ENCODE assay signal across 22 mouse cellular contexts in the genomic region with DNA sequence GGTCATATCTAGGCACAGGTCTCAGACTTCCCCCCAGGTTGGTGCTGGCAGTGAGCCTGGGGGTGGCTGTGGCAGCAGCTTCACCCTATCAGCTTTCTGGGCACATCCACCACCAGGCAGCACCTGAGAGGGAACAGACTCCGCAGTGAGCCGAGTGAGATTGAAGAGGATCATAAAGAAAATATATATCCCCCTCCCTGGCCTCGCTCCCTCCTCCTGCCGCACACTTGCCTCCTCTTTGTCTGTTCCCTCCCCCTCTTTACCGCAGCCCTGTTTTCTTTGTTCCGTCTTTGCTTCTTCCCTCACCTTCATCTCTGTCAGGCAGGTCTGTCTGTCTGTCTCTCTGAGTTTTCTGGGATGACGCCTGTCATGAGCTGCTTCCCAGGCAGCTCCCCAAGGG. TPM values are rescaled to one million over a fixed set of nuclear protein-coding genes. Genes with fewer than 3 reads are reported as not detected.
DNase-seq lines count a peak whose midpoint lies in the region; ATAC-seq lines count a peak whose summit lies in the region.
"Had no signal": no experiment of that assay in that cellular context is flagged by ENCODE, and none has a peak within 500 bp of the region (broad histone marks: within the 10 kb centered on the region; RNA-seq: fewer than 3 reads in every experiment).

No protein-coding gene starts in this region.

- no peaks in the 10 kb centered on the region for H3K36me3 ChIP-seq in forebrain, embryonic 13.5 days (ENCODE audit: poor library complexity, severe bottlenecking)
- H3K36me3 ChIP-seq in forebrain, embryonic 12.5 days (replicated peaks), result no peaks in the 10 kb centered on the region
- H3K36me3 ChIP-seq in neural tube, embryonic 11.5 days (ENCODE audit: control insufficient read depth, insufficient read depth, low read length), result no peaks in the 10 kb centered on the region
- H3K36me3 ChIP-seq in midbrain, embryonic 15.5 days (replicated peaks), result no peaks in the 10 kb centered on the region
- H3K36me3 ChIP-seq: embryonic facial prominence, embryonic 15.5 days; G1E; heart, embryonic 15.5 days; liver, embryonic 15.5 days had no signal

- WGBS in forebrain, embryonic 13.5 days, result 49% methylated on average over 7 of the region's 7 CpGs
- WGBS in forebrain, embryonic 12.5 days, result 56% methylated on average over 7 of the region's 7 CpGs
- 29% methylated on average over 6 of the region's 7 CpGs for WGBS in neural tube, embryonic 11.5 days
- WGBS in midbrain, embryonic 15.5 days, result 28% methylated on average over 7 of the region's 7 CpGs

- H3K9me3 ChIP-seq in forebrain, embryonic 13.5 days (replicated peaks), result peaks cover 6% of the 10 kb centered on the region; the same call in 1 of the 2 replicates
- H3K9me3 ChIP-seq in forebrain, embryonic 12.5 days, result no peaks in the 10 kb centered on the region
- H3K9me3 ChIP-seq in neural tube, embryonic 11.5 days (ENCODE audit: control insufficient read depth, low read length), result no peaks in the 10 kb centered on the region
- peaks cover 2% of the 10 kb centered on the region; the same call in 1 of the 2 replicates for H3K9me3 ChIP-seq in midbrain, embryonic 15.5 days
- H3K9me3 ChIP-seq: embryonic facial prominence, embryonic 15.5 days; G1E; heart, embryonic 15.5 days; liver, embryonic 15.5 days had no signal

- peaks cover 78% of the 10 kb centered on the region for H3K27me3 ChIP-seq in forebrain, embryonic 13.5 days
- peaks cover 88% of the 10 kb centered on the region for H3K27me3 ChIP-seq in forebrain, embryonic 12.5 days
- H3K27me3 ChIP-seq in neural tube, embryonic 11.5 days (ENCODE audit: control insufficient read depth, insufficient read depth, low read length), result 0 out of 2 replicates have a peak, but pooled peaks cover 5% of the 10 kb centered on the region
- peaks cover 18% of the 10 kb centered on the region for H3K27me3 ChIP-seq in midbrain, embryonic 15.5 days (replicated peaks)

- no peak for DNase-seq in neural tube, embryonic 11.5 days (ENCODE audit: low spot score)
- no peak for DNase-seq in neural tube, embryonic 10.5 days (ENCODE audit: extremely low spot score, low spot score)
- no peak for DNase-seq in layer of hippocampus, postnatal 36 days
- DNase-seq in urinary bladder, postnatal 4 days (ENCODE audit: low spot score in 2 of 2), result no peak
- DNase-seq in lung, postnatal 10 days, result no peak
- DNase-seq: cerebellum, adult 9-11 months; gastrocnemius, postnatal 10 days; heart, adult 2 months; kidney, adult 2 months; kidney, postnatal 36 days; left cerebral cortex, postnatal 4 days; right cerebral cortex, postnatal 25 days; thymus, postnatal 25 days had no signal

- no peak overlapping the region; the same call in 1 of the 2 replicates for H3K9ac ChIP-seq in forebrain, embryonic 13.5 days
- H3K9ac ChIP-seq in forebrain, embryonic 12.5 days, result no peak overlapping the region
- no peak overlapping the region for H3K9ac ChIP-seq in neural tube, embryonic 11.5 days (ENCODE audit: low read length)
- H3K9ac ChIP-seq in midbrain, embryonic 15.5 days, result no peak overlapping the region
- H3K9ac ChIP-seq: embryonic facial prominence, embryonic 15.5 days; heart, embryonic 15.5 days; liver, embryonic 15.5 days had no signal

- ATAC-seq in forebrain, embryonic 13.5 days, result 0 out of 2 replicates have a peak, but pooled peaks have one; percentile 11
- ATAC-seq in forebrain, embryonic 12.5 days (ENCODE audit: low FRiP score), result no peak
- no peak for ATAC-seq in neural tube, embryonic 11.5 days (ENCODE audit: insufficient read depth, low FRiP score, low TSS enrichment)
- ATAC-seq in midbrain, embryonic 15.5 days (replicated peaks), result peak; percentile 31; the same call in 1 of the 2 replicates
- ATAC-seq: CD4-positive, CD25-positive, alpha-beta regulatory T cell, adult 4 months; lung, postnatal 0 days had no signal

- H3K27ac ChIP-seq in forebrain, embryonic 13.5 days, result no peak overlapping the region
- no peak overlapping the region for H3K27ac ChIP-seq in forebrain, embryonic 12.5 days
- peak overlapping the region; percentile 64 for H3K27ac ChIP-seq in neural tube, embryonic 11.5 days (ENCODE audit: low read depth, low read length)
- peak overlapping the region; percentile 73 for H3K27ac ChIP-seq in midbrain, embryonic 15.5 days
- H3K27ac ChIP-seq: embryonic facial prominence, embryonic 15.5 days; heart, adult 2 months; heart, embryonic 15.5 days; liver, embryonic 15.5 days had no signal

- H3K4me2 ChIP-seq in forebrain, embryonic 13.5 days, result no peak overlapping the region
- no peak overlapping the region for H3K4me2 ChIP-seq in forebrain, embryonic 12.5 days
- H3K4me2 ChIP-seq in neural tube, embryonic 11.5 days (ENCODE audit: low read depth), result no peak overlapping the region
- H3K4me2 ChIP-seq in midbrain, embryonic 15.5 days, result no peak overlapping the region
- H3K4me2 ChIP-seq: embryonic facial prominence, embryonic 15.5 days; heart, embryonic 15.5 days; liver, embryonic 15.5 days had no signal

- no peak overlapping the region for H3K4me3 ChIP-seq in forebrain, embryonic 13.5 days
- H3K4me3 ChIP-seq in forebrain, embryonic 12.5 days (replicated peaks), result no peak overlapping the region
- H3K4me3 ChIP-seq in neural tube, embryonic 11.5 days (ENCODE audit: low read depth, low read length), result no peak overlapping the region
- no peak overlapping the region for H3K4me3 ChIP-seq in midbrain, embryonic 15.5 days
- H3K4me3 ChIP-seq: embryonic facial prominence, embryonic 15.5 days; heart, adult 2 months; heart, embryonic 15.5 days; liver, embryonic 15.5 days had no signal

- H3K4me1 ChIP-seq in forebrain, embryonic 13.5 days, result no peaks in the 10 kb centered on the region
- H3K4me1 ChIP-seq in forebrain, embryonic 12.5 days, result peaks cover 14% of the 10 kb centered on the region
- no peaks in the 10 kb centered on the region; the same call in 1 of the 2 replicates for H3K4me1 ChIP-seq in neural tube, embryonic 11.5 days (ENCODE audit: control insufficient read depth, insufficient read depth, low read length)
- peaks cover 16% of the 10 kb centered on the region for H3K4me1 ChIP-seq in midbrain, embryonic 15.5 days
- H3K4me1 ChIP-seq: embryonic facial prominence, embryonic 15.5 days; liver, embryonic 15.5 days had no signal

RNA-seq across cellular contexts. Expression of a gene that starts 32.4 kb away (rescaled TPM):
- polyA plus RNA-seq in forebrain, embryonic 13.5 days (2015; fragmentation: Nextera tagmentation; extraction: Ambion mirVana), result 45.0 and 48.7 TPM in 2 replicates
- polyA plus RNA-seq in forebrain, embryonic 12.5 days (2016; fragmentation: Nextera tagmentation; extraction: Ambion mirVana), result 38.8 and 42.7 TPM in 2 replicates
- polyA plus RNA-seq in neural tube, embryonic 11.5 days (2014; fragmentation: Nextera tagmentation; extraction: Ambion mirVana), result 36.7 and 40.9 TPM in 2 replicates
- 41.9 and 43.0 TPM in 2 replicates for polyA plus RNA-seq in midbrain, embryonic 15.5 days (2015; fragmentation: Nextera tagmentation; extraction: Ambion mirVana)
- total RNA-seq in layer of hippocampus, postnatal 36 days (2021), result 10 to 100 TPM; 86.7 to 89.8 TPM

Comparison
In these comparisons a context has a peak if more than half of its experiments do, and no peak if none do; other contexts are left out.
1. ATAC-seq: peak in forebrain, embryonic 13.5 days (single experiment) and midbrain, embryonic 15.5 days (single experiment); none in forebrain, embryonic 12.5 days (single experiment) and neural tube, embryonic 11.5 days (single experiment).
2. H3K27ac ChIP-seq: peak in neural tube, embryonic 11.5 days (single experiment) and midbrain, embryonic 15.5 days (single experiment); none in forebrain, embryonic 13.5 days (single experiment) and forebrain, embryonic 12.5 days (single experiment).